Mouse (Mus musculus) right cerebral cortex, adult 18-20 months (tissue): ENCODE measurements around the gene 4930404H24Rik.
"Not testable (repeated sequence)": the region's sequence is repeated elsewhere in the genome, so short reads cannot be mapped to it uniquely, and the experiment has no call there.

ENCODE experiments used
- DNase-seq: peaks from one replicate; pipeline ENCODE4 v3.0.0; 2022; ENCODE audit warnings: mixed read lengths

Gene 4930404H24Rik

GRCm38 (mm10) chr2:153479486-153479885 lies 13.1 kb upstream of the 4930404H24Rik start:
- no peak for DNase-seq

GRCm38 (mm10) chr2:153481108-153481860 lies 11.3 kb upstream of the 4930404H24Rik start:
- no peak for DNase-seq

GRCm38 (mm10) chr2:153481861-153482120 lies 10.8 kb upstream of the 4930404H24Rik start:
- DNase-seq: no peak

- peak; percentile 68 for DNase-seq
These were observed 9.2 kb upstream of the 4930404H24Rik start for GRCm38 (mm10) chr2:153483118-153483983.

GRCm38 (mm10) chr2:153484071-153484470 lies 8.5 kb upstream of the 4930404H24Rik start:
- DNase-seq: no peak

GRCm38 (mm10) chr2:153490116-153490515 lies 2.5 kb upstream of the 4930404H24Rik start:
- DNase-seq: no peak

- DNase-seq: no peak
These were observed 1.6 kb upstream of the 4930404H24Rik start for GRCm38 (mm10) chr2:153490940-153491339.

GRCm38 (mm10) chr2:153491512-153492178 lies 945 bp upstream of the 4930404H24Rik start:
- DNase-seq: no peak

GRCm38 (mm10) chr2:153492179-153492517 lies 442 bp upstream of the 4930404H24Rik start:
- DNase-seq: no peak

- DNase-seq: no peak
These were observed 772 bp downstream of the 4930404H24Rik start for GRCm38 (mm10) chr2:153493393-153493731.

GRCm38 (mm10) chr2:153493781-153494292 lies 1.2 kb downstream of the 4930404H24Rik start:
- DNase-seq: no peak

GRCm38 (mm10) chr2:153494293-153494811 lies 1.8 kb downstream of the 4930404H24Rik start:
- peak; percentile 81 for DNase-seq

- DNase-seq: not testable (repeated sequence)
These were observed 2.8 kb downstream of the 4930404H24Rik start for GRCm38 (mm10) chr2:153495391-153495790.

GRCm38 (mm10) chr2:153495818-153496217 lies 3.2 kb downstream of the 4930404H24Rik start:
- no peak for DNase-seq

- no peak for DNase-seq
These were observed 3.7 kb downstream of the 4930404H24Rik start for GRCm38 (mm10) chr2:153496301-153496700.

GRCm38 (mm10) chr2:153496898-153497297 lies 4.3 kb downstream of the 4930404H24Rik start:
- DNase-seq: no peak

GRCm38 (mm10) chr2:153499154-153499553 lies 6.6 kb downstream of the 4930404H24Rik start:
- peak; percentile 53 for DNase-seq

GRCm38 (mm10) chr2:153506385-153506784 lies 13.8 kb downstream of the 4930404H24Rik start:
- DNase-seq: no peak

GRCm38 (mm10) chr2:153507969-153508368 lies 15.4 kb downstream of the 4930404H24Rik start:
- no peak for DNase-seq

GRCm38 (mm10) chr2:153508405-153508804 lies 15.8 kb downstream of the 4930404H24Rik start:
- no peak for DNase-seq

GRCm38 (mm10) chr2:153509211-153510029 lies 16.8 kb downstream of the 4930404H24Rik start:
- DNase-seq: no peak

GRCm38 (mm10) chr2:153510136-153510535 lies 17.5 kb downstream of the 4930404H24Rik start:
- DNase-seq: no peak
